Mouse (Mus musculus) E14TG2a.4 (cell line): ENCODE measurements at regions not wholly inside any gene's neighbourhood (a gene's known extent, or its start where the extent isn't known, plus 50 kb on each side); places are given as distances from the start of the nearest gene placed in this dataset.

ENCODE experiments used
- CTCF ChIP-seq: conservative IDR thresholded peaks from 2 replicates; pipeline ENCODE4 v1.5.1; 2014; ENCODE audit warnings: low read length
- NANOG ChIP-seq: IDR thresholded peaks from 2 replicates; pipeline ENCODE4 v1.6.1; 2014; ENCODE audit warnings: borderline replicate concordance, low read length, mixed read lengths

GRCm38 (mm10) chr2:48082120-48082799 is 731.6 kb upstream of the Acvr2a start:
- TF ChIP-seq CTCF (no peak), NANOG (no peak)
